Mouse (Mus musculus) macrophage (primary cell): Measurements from ENCODE around the gene Trim2. TPM values are rescaled to one million over a fixed set of nuclear protein-coding genes. Genes with fewer than 3 reads are reported as not detected.

ENCODE experiments used
- H3K27ac ChIP-seq: fragments of 350-480 bp; formaldehyde crosslinking; 2 replicates; pipeline ENCODE4 v1.9.0; 2021
- H3K36me3 ChIP-seq: fragments of 350-480 bp; formaldehyde crosslinking; 2 replicates; pipeline ENCODE4 v1.9.0; 2021; ENCODE audit errors: inconsistent target
- H3K4me3 ChIP-seq: fragments of 350-480 bp; formaldehyde crosslinking; 2 replicates; pipeline ENCODE4 v1.9.0; 2021; ENCODE audit errors: inconsistent target
- H3K79me2 ChIP-seq: fragments of 350-480 bp; formaldehyde crosslinking; 2 replicates; pipeline ENCODE4 v1.9.0; 2021; ENCODE audit errors: inconsistent target
- WGBS: methylation state at CpG from one replicate; pipeline ENCODE4 v1.1.7; 2026; ENCODE audit warnings: inconsistent platforms; ENCODE audit not compliant: missing documents; 5-methylcytosine and 5-hydroxymethylcytosine counted together
- polyA plus RNA-seq: library from polyadenylated mRNA; stranded (reverse); fragments of 250-400 nt; gene quantifications from 3 replicates; pipeline ENCODE4 v1.2.4, GENCODE M21; 2018; ENCODE audit warnings: inconsistent platforms

Gene Trim2
- polyA plus RNA-seq, 1 experiment from 2014 or later, result 1.1 TPM

DNA sequence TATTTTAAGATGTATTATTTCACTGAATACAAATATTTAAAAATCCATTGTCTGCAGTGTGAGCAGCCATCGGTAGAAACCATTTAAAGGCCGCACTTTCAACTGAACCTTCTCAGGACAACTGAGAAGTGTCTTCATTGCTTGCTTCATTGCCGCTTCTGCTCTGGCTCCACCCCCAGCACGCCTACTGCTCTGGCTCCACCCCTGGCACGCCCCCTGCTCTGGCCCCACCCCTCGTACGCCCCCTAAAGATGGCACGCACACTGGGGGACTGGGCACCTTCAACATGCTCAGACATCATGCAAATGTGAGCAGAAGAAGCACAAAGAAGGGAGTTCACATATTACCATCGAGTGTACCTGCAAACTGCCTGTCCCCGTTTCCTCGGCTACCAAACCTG lies 134.3 kb downstream of the Trim2 start:
- H3K4me3 ChIP-seq, result no peak overlapping the region
- H3K79me2 ChIP-seq, result no peaks in the 10 kb centered on the region
- no peaks in the 10 kb centered on the region for H3K36me3 ChIP-seq
- no peak overlapping the region for H3K27ac ChIP-seq
- 62% methylated on average over 11 of the region's 11 CpGs for WGBS

- H3K79me2 ChIP-seq, result no peaks in the 10 kb centered on the region
- no peaks in the 10 kb centered on the region for H3K36me3 ChIP-seq
- H3K27ac ChIP-seq, result 0 out of 2 replicates have a peak overlapping the region, but pooled peaks have one; percentile 7
- H3K4me3 ChIP-seq, result no peak overlapping the region
- WGBS, result 49% methylated on average over 8 of the region's 8 CpGs
These were observed 137.2 kb downstream of the Trim2 start for GRCm38 (mm10) chr3:84169393-84170005.

DNA sequence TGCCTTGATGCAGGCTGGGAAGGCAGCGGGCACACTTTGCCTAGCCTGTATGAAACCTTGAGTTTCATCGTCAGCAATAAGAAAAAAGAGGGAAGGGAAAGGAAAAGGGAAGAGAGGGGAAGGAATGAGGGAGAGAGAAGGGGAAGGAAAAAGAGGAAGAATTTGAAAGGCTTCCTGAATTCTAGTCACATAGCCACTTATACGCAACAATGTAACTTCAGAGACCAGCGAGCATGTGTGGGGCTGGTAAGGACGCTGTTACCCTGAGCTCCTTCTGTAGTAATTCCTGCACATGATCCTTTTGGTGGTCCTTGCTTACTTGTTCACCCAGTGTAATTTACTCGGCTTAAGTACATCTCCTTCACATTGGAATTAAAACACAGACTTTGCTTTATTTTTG lies 137.7 kb downstream of the Trim2 start:
- Histone ChIP-seq H3K4me3 (no peak overlapping the region), H3K36me3 (no peaks in the 10 kb centered on the region), H3K27ac (0 out of 2 replicates have a peak overlapping the region, but pooled peaks have one; percentile 7), H3K79me2 (no peaks in the 10 kb centered on the region)
- 13% methylated on average over 6 of the region's 6 CpGs for WGBS

DNA sequence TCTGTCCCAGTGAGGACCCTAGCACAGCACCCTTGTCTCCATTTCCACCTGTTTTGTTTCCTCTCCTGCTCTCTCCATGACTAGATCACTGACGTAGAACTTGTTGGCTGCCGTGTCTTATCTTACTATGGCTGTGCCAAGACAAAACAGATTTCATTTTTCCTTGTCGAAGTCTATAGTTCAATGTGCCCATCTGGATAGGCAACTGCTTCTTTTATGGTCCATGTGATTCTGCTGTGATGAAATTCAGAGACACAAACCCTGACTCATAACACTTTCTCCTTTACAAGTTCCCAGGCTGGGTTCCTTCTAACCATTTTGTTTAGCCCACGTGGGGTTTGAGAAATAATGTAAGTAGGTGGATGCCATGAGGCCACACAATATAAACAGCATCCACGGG lies 140.6 kb downstream of the Trim2 start:
- H3K4me3 ChIP-seq, result no peak overlapping the region
- no peak overlapping the region for H3K27ac ChIP-seq
- no peaks in the 10 kb centered on the region for H3K79me2 ChIP-seq
- H3K36me3 ChIP-seq, result no peaks in the 10 kb centered on the region
- WGBS, result 94% methylated on average over 5 of the region's 5 CpGs

DNA sequence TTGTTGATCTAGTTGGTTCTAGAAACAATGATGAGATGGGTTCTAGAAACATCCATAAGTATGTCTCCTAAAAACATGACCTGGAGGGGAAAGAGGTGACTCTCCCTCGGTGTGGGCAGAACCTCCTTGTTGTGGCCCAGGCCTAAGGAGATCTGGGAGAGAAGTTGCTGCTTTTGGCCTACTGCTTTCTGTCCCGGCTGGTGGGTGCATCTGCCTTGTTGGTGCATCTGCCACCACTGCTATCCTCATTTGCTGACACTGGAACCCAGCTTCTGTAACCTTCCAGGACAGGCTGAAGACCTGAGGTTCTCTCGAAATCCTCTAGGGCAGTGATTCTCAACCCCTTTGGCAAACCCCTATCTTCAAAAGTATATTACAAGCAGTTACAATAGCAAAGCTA lies 141.3 kb downstream of the Trim2 start:
- H3K27ac ChIP-seq, result no peak overlapping the region
- 92% methylated on average over 3 of the region's 3 CpGs for WGBS
- H3K36me3 ChIP-seq, result no peaks in the 10 kb centered on the region
- no peak overlapping the region for H3K4me3 ChIP-seq
- no peaks in the 10 kb centered on the region for H3K79me2 ChIP-seq

DNA sequence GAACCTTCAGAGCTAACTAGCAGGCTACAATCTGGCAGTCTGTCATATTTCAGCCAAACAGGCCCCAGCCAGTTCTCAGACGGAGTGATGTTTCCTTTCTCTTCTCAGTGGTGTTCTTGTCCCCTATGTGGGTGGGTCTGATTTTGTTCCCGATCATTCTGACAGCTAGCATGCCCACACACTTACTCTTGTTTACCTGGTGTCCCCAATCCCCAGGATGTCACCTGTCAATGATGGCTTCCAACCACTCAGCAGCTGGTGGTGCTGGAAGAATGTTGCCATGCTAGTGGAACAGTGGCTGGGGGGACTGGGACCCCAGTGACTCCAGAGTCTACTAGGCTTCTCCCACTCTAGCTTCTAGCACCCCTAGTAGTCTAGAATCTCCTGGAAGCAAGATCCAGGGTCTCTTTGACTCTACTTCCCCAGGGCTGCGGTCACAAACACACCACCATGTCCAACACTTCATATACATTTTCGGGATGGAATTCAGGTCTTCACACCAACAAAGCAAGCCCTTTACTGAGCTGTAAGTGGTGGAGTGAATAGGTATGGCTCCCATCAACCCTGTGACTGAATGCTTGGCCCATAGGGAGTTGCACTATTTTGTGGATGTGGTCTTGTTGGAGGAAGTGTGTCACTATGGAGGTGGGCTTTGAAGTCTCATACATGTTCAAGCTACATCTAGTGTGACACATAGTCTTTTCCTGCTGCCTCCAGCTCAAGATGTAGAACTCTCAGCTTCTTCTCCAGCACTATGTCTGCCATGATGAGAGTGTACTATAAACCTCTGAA lies 148.9 kb downstream of the Trim2 start:
- no peak overlapping the region for H3K4me3 ChIP-seq
- H3K27ac ChIP-seq, result no peak overlapping the region
- H3K79me2 ChIP-seq, result no peaks in the 10 kb centered on the region
- WGBS, result 94% methylated on average over 4 of the region's 4 CpGs
- no peaks in the 10 kb centered on the region for H3K36me3 ChIP-seq

GRCm38 (mm10) chr3:84157011-84157410 lies 149.7 kb downstream of the Trim2 start:
- H3K36me3 ChIP-seq, result no peaks in the 10 kb centered on the region
- no peak overlapping the region for H3K27ac ChIP-seq
- WGBS, result 98% methylated on average over 4 of the region's 4 CpGs
- H3K4me3 ChIP-seq, result no peak overlapping the region
- H3K79me2 ChIP-seq, result no peaks in the 10 kb centered on the region

GRCm38 (mm10) chr3:84156105-84156504 lies 150.6 kb downstream of the Trim2 start:
- Histone ChIP-seq H3K27ac (no peak overlapping the region), H3K79me2 (no peaks in the 10 kb centered on the region), H3K4me3 (no peak overlapping the region), H3K36me3 (no peaks in the 10 kb centered on the region)
- 60% methylated on average over 6 of the region's 6 CpGs for WGBS

DNA sequence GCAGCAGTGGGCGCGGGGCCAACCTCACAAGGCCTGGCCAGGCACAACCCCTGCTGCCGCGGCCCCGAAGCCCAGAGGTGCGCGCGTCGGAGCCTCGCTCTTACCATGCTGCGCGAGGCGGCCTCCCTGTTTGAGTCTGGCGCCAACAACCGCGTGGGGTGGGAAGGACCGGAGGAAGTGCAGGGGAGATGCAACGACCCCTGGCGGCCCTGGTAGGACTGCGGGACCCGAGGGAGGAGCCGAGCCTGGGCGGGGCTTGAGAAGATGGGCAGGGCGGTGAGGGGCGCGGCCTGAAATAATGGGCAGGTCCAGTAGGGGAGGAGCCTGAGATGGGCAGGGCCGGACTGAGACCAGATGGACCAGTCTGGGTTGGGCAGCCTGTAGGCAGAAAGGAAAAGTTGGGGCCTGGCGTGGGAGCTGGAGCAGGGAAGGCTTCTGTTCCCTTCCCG lies 151.1 kb downstream of the Trim2 start, which contains the start of gene Mnd1:
TSS of gene Mnd1 (minus strand) at position 229 of the 449 bp plus-strand sequence.
- 4% methylated on average over 29 of the region's 29 CpGs for WGBS
- H3K36me3 ChIP-seq, result no peaks in the 10 kb centered on the region
- H3K4me3 ChIP-seq, result peak within 1 kb of the TSS; percentile 17; the same call in 1 of the 2 replicates
- no peak within 1 kb of the TSS for H3K27ac ChIP-seq
- no peaks in the 10 kb centered on the region for H3K79me2 ChIP-seq

DNA sequence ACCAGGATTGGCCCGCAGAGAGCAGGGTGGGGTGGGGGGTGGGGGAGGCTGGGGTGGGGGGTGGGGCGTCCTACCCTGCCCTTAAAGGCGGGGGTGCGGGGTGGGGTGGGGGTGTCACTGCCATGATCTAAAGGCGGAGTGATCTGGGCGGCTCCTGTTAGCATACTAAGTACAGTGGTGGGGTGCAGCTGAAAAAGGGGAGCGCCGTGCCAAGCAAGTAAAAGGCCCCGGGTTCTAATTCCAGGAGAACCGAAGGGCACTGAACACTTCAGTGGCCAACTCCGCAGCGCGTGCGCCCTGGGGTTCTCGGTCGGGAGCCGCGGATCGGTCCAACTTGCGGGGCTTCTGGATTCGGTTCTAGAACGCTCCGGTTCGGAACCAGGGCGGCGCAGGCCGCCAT lies 151.5 kb downstream of the Trim2 start:
- no peaks in the 10 kb centered on the region for H3K36me3 ChIP-seq
- H3K27ac ChIP-seq, result no peak overlapping the region
- H3K4me3 ChIP-seq, result peak overlapping the region; percentile 17; the same call in 1 of the 2 replicates
- H3K79me2 ChIP-seq, result no peaks in the 10 kb centered on the region
- 3% methylated on average over 22 of the region's 27 CpGs for WGBS

DNA sequence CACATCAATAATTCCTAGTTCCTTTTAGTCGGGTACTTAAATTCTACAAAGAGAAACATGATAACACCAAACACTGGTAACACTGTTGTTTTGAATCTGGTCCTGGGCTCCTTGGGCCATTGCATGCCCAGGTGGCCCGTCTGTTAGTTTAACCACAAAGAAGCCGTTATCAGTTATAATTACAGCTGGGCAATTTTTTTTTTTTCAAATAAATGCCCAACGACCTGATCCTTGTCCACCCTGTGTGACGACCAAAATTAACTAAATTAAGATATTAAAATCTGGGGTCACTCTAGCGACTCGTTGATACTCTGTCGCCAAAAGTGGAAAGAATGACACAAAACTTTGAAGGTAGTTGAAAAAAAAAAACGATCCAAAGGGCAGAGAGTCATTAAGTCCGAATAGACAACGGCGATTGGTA lies 151.9 kb downstream of the Trim2 start:
- no peaks in the 10 kb centered on the region for H3K36me3 ChIP-seq
- H3K4me3 ChIP-seq, result no peak overlapping the region
- H3K79me2 ChIP-seq, result no peaks in the 10 kb centered on the region
- 18% methylated on average over 9 of the region's 12 CpGs for WGBS
- H3K27ac ChIP-seq, result no peak overlapping the region

DNA sequence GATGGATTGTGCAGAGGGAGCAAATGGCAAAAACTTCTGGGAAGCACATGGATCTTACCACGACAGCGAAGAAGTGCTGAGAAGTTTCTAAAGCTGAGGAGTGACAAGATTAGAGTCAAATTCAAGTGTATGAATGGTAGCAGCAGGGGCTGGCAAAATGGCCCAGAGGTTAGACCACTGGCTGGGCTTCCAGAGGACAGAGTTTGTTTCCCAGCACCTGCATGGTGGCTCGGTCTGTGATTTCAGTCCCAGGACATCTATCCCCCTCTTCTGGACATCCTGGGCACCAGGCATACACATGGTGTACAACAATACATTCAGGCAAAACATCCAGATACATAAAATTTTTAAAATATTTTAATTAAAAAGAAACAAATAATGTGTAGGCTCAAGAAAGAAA lies 156.8 kb downstream of the Trim2 start:
- Histone ChIP-seq H3K79me2 (no peaks in the 10 kb centered on the region), H3K36me3 (no peaks in the 10 kb centered on the region), H3K4me3 (no peak overlapping the region), H3K27ac (no peak overlapping the region)
- 96% methylated on average over 3 of the region's 3 CpGs for WGBS

DNA sequence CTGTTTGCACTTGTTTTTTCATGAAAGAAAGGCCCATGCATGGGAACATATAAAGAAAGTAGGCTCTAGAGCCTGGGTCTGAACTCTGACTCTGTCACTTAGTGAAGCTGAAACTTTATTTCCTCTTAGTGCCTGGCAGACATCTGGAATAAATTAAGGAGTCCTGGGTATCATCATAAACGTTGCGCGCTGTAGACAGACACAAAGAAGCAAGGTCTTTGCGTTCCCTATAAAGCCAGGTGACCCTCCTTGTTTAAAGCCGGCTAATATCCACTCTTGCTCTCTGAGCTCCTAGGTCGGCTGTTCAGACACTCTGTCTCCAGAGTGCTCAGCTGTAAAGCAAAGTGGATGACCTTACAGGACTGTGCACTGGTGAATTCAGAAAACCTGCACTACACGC lies 165.7 kb downstream of the Trim2 start:
- H3K36me3 ChIP-seq, result no peaks in the 10 kb centered on the region
- H3K4me3 ChIP-seq, result no peak overlapping the region
- WGBS, result 94% methylated on average over 7 of the region's 7 CpGs
- H3K79me2 ChIP-seq, result no peaks in the 10 kb centered on the region
- no peak overlapping the region for H3K27ac ChIP-seq

DNA sequence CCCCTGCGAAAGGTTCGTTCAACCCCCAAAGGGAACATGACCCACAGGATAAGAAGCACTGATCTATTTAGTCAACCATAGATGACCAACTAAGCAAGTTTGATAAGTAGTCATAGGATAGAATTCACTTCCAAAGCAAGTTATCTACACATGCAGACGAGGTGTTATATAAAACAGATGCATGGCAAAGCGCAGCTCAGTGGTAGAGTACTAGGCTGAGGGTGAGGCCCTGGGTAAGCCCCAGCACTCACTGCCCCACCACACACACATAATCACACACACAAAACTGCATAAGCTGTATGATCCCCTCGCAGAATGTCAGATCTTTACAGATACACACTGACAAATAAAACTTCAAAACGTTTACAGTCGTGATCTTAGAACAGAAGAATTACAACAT lies 170.2 kb downstream of the Trim2 start:
- Histone ChIP-seq H3K27ac (no peak overlapping the region), H3K4me3 (no peak overlapping the region), H3K36me3 (no peaks in the 10 kb centered on the region), H3K79me2 (no peaks in the 10 kb centered on the region)
- WGBS, result 89% methylated on average over 6 of the region's 7 CpGs

- Histone ChIP-seq H3K27ac (no peak overlapping the region), H3K4me3 (no peak overlapping the region), H3K79me2 (no peaks in the 10 kb centered on the region), H3K36me3 (no peaks in the 10 kb centered on the region)
- WGBS, result 69% methylated on average over 6 of the region's 6 CpGs
These were observed 170.7 kb downstream of the Trim2 start for GRCm38 (mm10) chr3:84135933-84136332.
